Mouse (Mus musculus) adrenal gland (tissue): ENCODE data around the gene Scfd1.

ENCODE experiments used
- intact Hi-C: fragments of 180-260 bp; cut with DNase I; formaldehyde crosslinking; loops from one replicate; pipeline ENCODE4 v1.15.1; 2025

Scfd1 gene

DNA sequence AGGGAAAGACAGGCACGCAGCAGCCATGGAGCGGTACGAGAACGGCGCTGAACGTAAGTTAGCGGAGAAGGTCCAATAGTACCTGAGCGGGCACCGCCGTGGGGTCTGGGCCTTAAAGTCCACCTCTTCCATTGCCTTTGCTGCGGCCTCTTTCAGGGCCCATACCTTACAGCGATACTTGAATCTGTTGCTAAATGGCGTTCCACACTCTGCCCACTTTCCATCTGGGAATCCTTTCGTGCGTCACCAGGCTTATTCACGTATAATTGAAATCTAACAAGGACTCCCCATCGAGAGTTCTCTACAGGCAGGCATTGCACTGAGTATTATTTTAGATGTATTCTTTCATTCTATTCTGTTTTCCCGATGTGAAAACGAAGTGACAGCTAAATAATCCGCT is 117.3 kb downstream of the Scfd1 start:
- intact Hi-C loops, result no loop called here
